Mouse (Mus musculus) forebrain, postnatal 0 days (tissue): Measurements from ENCODE around the gene Raver2. TPM values are rescaled to one million over a fixed set of nuclear protein-coding genes. Genes with fewer than 3 reads are reported as not detected.

ENCODE experiments used
- ATAC-seq: fragments of 200-750 bp; cut with Nextera tagmentation; 2 replicates; pipeline ENCODE4 v1.8.0; 2017; ENCODE audit warnings: mild to moderate bottlenecking, moderate library complexity
- DNase-seq: peaks from one replicate; pipeline ENCODE4 v3.0.0-alpha.2; 2015
- H3K27ac ChIP-seq: fragments of 300-500 bp; sonication (generic); 2 replicates; pipeline ENCODE4 v1.5.1; 2014; ENCODE audit warnings: low read depth, mild to moderate bottlenecking, antibody characterized with exemption, low read length, moderate library complexity, mixed read lengths
- H3K27me3 ChIP-seq: fragments of 300-500 bp; sonication (generic); 2 replicates; pipeline ENCODE4 v1.6.1; 2014; ENCODE audit warnings: mild to moderate bottlenecking, low read length, mixed read lengths; ENCODE audit not compliant: insufficient read depth
- H3K36me3 ChIP-seq: fragments of 300-500 bp; sonication (generic); 2 replicates; pipeline ENCODE4 v1.6.1; 2014; ENCODE audit warnings: mild to moderate bottlenecking, moderate library complexity; ENCODE audit not compliant: insufficient read depth
- H3K4me1 ChIP-seq: fragments of 300-500 bp; sonication (generic); 2 replicates; pipeline ENCODE4 v1.6.1; 2014; ENCODE audit warnings: antibody characterized with exemption; ENCODE audit not compliant: insufficient read depth
- H3K4me2 ChIP-seq: fragments of 300-500 bp; sonication (generic); 2 replicates; pipeline ENCODE4 v1.6.1; 2014; ENCODE audit warnings: low read depth, mild to moderate bottlenecking, moderate library complexity
- H3K4me3 ChIP-seq: fragments of 300-500 bp; sonication (generic); 2 replicates; pipeline ENCODE4 v1.5.1; 2014; ENCODE audit warnings: low read depth, low read length, mixed read lengths
- H3K9ac ChIP-seq: fragments of 300-500 bp; sonication (generic); 2 replicates; pipeline ENCODE4 v1.6.1; 2014; ENCODE audit warnings: mild to moderate bottlenecking
- H3K9me3 ChIP-seq: fragments of 300-500 bp; sonication (generic); 2 replicates; pipeline ENCODE4 v1.6.1; 2016; ENCODE audit warnings: low read length
- CTCF ChIP-seq: sonication (generic); IDR thresholded peaks from 2 replicates; pipeline ENCODE4 v1.5.1; 2016; ENCODE audit warnings: antibody characterized with exemption, control low read depth, low read depth
- WGBS: fragments of 180-500 bp; shearing (Covaris S2); extraction: QIAGEN DNeasy Blood & Tissue Kit; methylation state at CpG from one replicate; pipeline ENCODE4 v1.1.7; 2014; 5-methylcytosine and 5-hydroxymethylcytosine counted together
- polyA plus RNA-seq: library from polyadenylated mRNA; unstranded; fragments of >200 nt; fragmentation: Nextera tagmentation; extraction: Ambion mirVana; gene quantifications from 2 replicates; pipeline ENCODE4 v1.2.1, GENCODE M21; 2015
- total RNA-seq: library from RNA; depleted of rRNA; stranded (reverse); fragments of >200 nt; gene quantifications from 2 replicates; pipeline ENCODE4 v1.2.3, GENCODE M21; 2014; rRNA removed

The Raver2 gene
- 14.4 and 15.0 TPM in 2 replicates for total RNA-seq
- 4.0 and 6.5 TPM in 2 replicates for polyA plus RNA-seq

DNA sequence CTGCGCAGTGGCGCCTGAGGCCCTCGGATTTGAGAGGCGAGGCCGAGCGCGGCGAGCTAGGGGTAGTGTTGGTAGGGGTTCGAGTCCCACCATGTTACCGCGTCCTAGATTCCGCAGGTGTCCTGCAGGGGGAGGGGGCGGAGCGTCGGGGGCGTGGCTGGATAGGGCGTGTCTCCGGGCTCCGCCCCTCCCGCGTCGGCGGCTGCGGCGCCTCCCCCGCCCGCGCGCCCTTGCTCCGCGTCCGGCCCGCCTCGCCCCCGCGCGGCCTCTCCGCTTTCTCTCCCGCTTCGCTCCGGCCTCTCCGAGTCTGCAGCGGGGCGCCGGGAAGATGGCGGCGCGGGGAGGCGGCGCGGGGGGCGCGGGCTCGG, at the start of gene Raver2:
Gene Raver2 (plus strand): TSS at position 198 of the 368 bp plus-strand sequence.
- 4% methylated on average over 47 of the region's 54 CpGs for WGBS
- H3K36me3 ChIP-seq: no peaks in the 10 kb centered on the region

DNA sequence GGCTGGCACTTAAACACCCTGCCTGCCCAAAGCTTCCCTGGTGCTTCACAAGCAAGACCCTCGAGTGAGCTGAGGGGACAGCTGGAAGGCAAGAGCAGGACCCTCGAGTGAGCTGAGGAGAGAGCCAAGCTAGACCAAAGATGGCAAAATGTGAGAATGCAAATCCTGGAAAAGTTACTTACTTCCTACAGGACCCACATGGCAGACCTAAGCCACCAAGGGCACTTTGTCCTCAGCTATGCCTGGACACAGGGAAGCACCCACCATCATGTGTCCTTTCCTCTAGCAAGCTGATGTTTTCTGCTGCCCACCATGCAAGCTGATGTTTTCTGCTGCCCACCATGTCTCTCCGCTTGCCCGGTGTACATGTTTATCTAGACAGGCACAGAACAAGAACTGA, 48.2 kb upstream of the Raver2 start, which contains the start of gene Gm10577:
Gene Gm10577 (minus strand): TSS at position 101 of the 400 bp plus-strand sequence.
- H3K27ac ChIP-seq: no peak within 1 kb of the TSS
- no peaks in the 10 kb centered on the region for H3K4me1 ChIP-seq
- no peak within 1 kb of the TSS for H3K9ac ChIP-seq
- DNase-seq: no peak
- no peaks in the 10 kb centered on the region for H3K27me3 ChIP-seq
- TF ChIP-seq CTCF: no peak
- no peak within 1 kb of the TSS for H3K4me3 ChIP-seq
- no peak for ATAC-seq
- H3K9me3 ChIP-seq: peaks cover 9% of the 10 kb centered on the region; the same call in 1 of the 2 replicates
- H3K36me3 ChIP-seq: no peaks in the 10 kb centered on the region
- 85% methylated on average over 4 of the region's 4 CpGs for WGBS
- no peak within 1 kb of the TSS for H3K4me2 ChIP-seq

More for the DNA sequence above, at the start of gene Raver2:
- DNase-seq: peak; percentile 54
- Histone ChIP-seq H3K27ac (0 out of 2 replicates have a peak within 1 kb of the TSS, but pooled peaks have one; percentile 16), H3K9me3 (no peaks in the 10 kb centered on the region), H3K4me3 (peak within 1 kb of the TSS; percentile 68), H3K4me2 (peak within 1 kb of the TSS; percentile 96), H3K4me1 (no peaks in the 10 kb centered on the region), H3K27me3 (no peaks in the 10 kb centered on the region), H3K9ac (peak within 1 kb of the TSS; percentile 68)
- TF ChIP-seq CTCF: peak; percentile 46
- no peak for ATAC-seq

DNA sequence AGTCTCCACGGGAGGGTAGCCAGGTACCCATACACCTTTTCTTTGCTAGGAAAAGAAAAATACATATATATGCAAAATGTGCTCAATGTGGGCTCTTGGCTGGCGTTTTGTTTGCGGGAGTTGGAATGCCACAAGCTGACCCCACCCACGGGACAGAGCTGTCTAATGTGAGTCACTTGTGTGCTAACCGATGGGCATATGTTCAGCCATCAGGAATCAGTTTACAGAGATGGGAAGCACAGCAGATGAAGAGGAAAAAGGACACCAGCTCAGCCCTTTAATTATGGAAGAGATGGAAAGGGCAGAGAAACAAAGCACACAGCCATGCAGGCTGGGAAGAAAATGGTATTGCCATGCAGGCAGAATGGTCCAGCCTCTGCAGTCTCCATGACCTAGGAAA, 42.2 kb upstream of the Raver2 start:
- Histone ChIP-seq H3K9me3 (peaks cover 5% of the 10 kb centered on the region; the same call in 1 of the 2 replicates), H3K36me3 (no peaks in the 10 kb centered on the region), H3K4me3 (no peak overlapping the region), H3K4me2 (no peak overlapping the region), H3K4me1 (no peaks in the 10 kb centered on the region), H3K27ac (no peak overlapping the region), H3K9ac (no peak overlapping the region), H3K27me3 (no peaks in the 10 kb centered on the region)
- no peak for TF ChIP-seq CTCF
- DNase-seq (peak; percentile 21), ATAC-seq (peak; percentile 43; the same call in 1 of the 2 replicates)
- WGBS: 37% methylated on average over 5 of the region's 5 CpGs

DNA sequence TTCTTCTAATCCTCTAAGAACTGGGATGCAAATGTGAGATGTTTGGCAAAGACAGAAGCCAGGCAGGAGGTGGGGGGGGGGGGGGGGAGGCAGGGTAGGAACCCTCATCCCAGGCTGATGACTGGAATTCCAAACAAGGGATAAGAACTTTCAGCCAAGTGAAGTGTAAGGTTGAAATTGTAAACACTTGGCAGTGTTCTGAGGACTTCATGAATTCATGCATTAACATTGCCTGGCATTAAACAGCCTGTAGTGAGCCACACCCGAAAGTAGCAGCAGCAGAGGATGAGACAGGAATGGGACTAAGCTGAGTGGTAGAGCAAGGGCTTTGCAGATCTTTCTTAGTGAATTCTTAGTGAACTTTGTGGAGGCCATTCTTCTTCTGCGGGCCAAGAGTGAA, 41.8 kb upstream of the Raver2 start:
- peak; percentile 51 for DNase-seq
- peak; percentile 82 for ATAC-seq
- Histone ChIP-seq H3K9me3 (peaks cover 5% of the 10 kb centered on the region; the same call in 1 of the 2 replicates), H3K9ac (no peak overlapping the region), H3K36me3 (no peaks in the 10 kb centered on the region), H3K4me3 (no peak overlapping the region), H3K27ac (no peak overlapping the region), H3K4me1 (no peaks in the 10 kb centered on the region), H3K4me2 (no peak overlapping the region), H3K27me3 (no peaks in the 10 kb centered on the region)
- 59% methylated on average over 2 of the region's 2 CpGs for WGBS
- TF ChIP-seq CTCF: no peak

DNA sequence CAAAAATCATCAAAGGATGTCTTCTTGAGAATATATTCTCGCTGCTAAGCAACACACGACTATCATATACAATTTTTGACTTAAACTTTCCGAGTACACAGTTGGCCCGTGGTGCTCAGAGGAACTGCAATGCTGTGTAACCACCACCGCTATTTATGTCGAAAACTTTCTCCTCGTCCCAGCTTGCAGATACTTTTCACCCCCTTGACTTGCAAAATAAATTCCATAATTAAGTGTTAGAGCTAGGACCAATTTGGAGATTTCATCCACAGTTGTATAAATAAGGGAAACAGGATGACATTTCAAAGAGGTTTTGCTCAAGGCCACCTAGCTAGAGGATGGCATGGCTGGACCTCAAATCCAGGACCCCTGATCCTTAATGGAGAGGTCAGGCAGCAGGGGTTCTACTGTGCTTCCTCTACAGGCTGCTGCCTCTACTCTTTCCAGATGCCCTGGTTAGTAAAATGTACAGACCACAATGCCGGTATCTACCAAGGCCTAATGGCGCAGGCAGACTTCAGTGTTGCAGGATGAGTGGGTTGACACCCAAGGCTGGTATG, 40.9 kb upstream of the Raver2 start:
- no peaks in the 10 kb centered on the region for H3K27me3 ChIP-seq
- WGBS: 82% methylated on average over 9 of the region's 9 CpGs

DNA sequence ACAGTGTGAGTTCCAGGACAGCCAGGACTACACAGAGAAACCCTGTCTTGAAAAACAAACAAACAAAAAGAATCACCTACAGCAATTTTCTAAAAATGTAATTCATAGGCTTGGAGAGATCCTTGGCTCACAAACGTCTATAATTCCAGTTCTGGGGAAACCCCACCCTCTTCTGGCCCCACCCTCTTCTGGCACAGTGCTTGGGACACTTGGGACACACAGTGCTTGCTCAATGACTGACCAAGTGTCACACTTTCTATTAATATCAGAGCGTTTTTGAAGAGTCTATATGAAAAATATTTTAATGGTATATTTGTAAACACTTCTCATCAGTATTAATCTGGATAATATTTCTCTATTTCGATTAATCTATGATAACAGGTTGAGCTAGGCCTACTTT, 35.7 kb upstream of the Raver2 start:
- Histone ChIP-seq H3K4me1 (no peaks in the 10 kb centered on the region), H3K9me3 (no peaks in the 10 kb centered on the region), H3K27ac (no peak overlapping the region), H3K36me3 (no peaks in the 10 kb centered on the region), H3K9ac (no peak overlapping the region), H3K27me3 (no peaks in the 10 kb centered on the region), H3K4me2 (no peak overlapping the region), H3K4me3 (no peak overlapping the region)
- TF ChIP-seq CTCF: no peak
- ATAC-seq: no peak
- DNase-seq: no peak
- 79% methylated on average over 3 of the region's 3 CpGs for WGBS

More for the DNA sequence above, 40.9 kb upstream of the Raver2 start:
- peaks cover 3% of the 10 kb centered on the region; the same call in 1 of the 2 replicates for H3K9me3 ChIP-seq
- H3K4me1 ChIP-seq: no peaks in the 10 kb centered on the region
- TF ChIP-seq CTCF: no peak
- no peak overlapping the region for H3K4me2 ChIP-seq
- no peak for ATAC-seq
- H3K27ac ChIP-seq: no peak overlapping the region
- H3K9ac ChIP-seq: no peak overlapping the region
- DNase-seq: no peak
- H3K4me3 ChIP-seq: no peak overlapping the region
- no peaks in the 10 kb centered on the region for H3K36me3 ChIP-seq

DNA sequence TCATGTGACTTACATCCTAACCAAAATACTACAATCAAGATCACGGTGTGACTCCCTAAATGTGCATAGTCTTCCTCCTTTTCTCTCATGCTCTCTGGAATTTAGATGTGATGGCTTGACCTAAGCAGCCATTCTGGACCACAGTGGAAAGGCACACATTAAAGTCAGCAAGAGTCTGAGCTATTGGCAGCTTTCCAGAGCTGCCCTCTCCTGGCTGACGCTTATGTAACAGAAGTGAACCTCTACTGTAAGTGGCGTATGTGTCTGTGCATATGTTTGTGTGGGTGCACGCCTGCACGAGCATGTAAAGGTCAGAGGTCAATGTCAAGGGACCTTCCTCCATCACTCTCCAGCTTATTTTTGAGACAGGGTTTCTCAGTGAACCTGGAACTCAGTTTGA, 33.7 kb upstream of the Raver2 start:
- ATAC-seq (no peak), DNase-seq (no peak)
- no peak for TF ChIP-seq CTCF
- Histone ChIP-seq H3K9ac (no peak overlapping the region), H3K4me1 (no peaks in the 10 kb centered on the region), H3K27me3 (no peaks in the 10 kb centered on the region), H3K36me3 (no peaks in the 10 kb centered on the region), H3K27ac (no peak overlapping the region), H3K9me3 (no peaks in the 10 kb centered on the region), H3K4me3 (no peak overlapping the region), H3K4me2 (no peak overlapping the region)
- WGBS: 75% methylated on average over 5 of the region's 5 CpGs
